In genomic region chr3:101551457-101552230, GRCm38 (mm10) we compare ENCODE assay signal across 8 mouse cellular contexts. TPM values are rescaled to one million over a fixed set of nuclear protein-coding genes. Genes with fewer than 3 reads are reported as not detected.
A peak's percentile ranks its signal among the peaks of the same experiment; 100 is the strongest.
DNase-seq lines count a peak whose midpoint lies in the region; ATAC-seq and TF ChIP-seq lines count a peak whose summit lies in the region.

No protein-coding gene starts in this region.

- 0 out of 2 replicates have a peak overlapping the region, but pooled peaks have one; percentile 27 for H3K27ac ChIP-seq in neural tube, embryonic 11.5 days (ENCODE audit: low read depth, low read length)
- 0 out of 2 replicates have a peak overlapping the region, but pooled peaks have one; percentile 23 for H3K27ac ChIP-seq in embryonic facial prominence, embryonic 12.5 days
- H3K27ac ChIP-seq in heart, embryonic 16.5 days (ENCODE audit: low read length), result peak overlapping the region; percentile 80
- peak overlapping the region; percentile 78 for H3K27ac ChIP-seq in layer of hippocampus, adult 2 months

- H3K27me3 ChIP-seq in neural tube, embryonic 11.5 days (ENCODE audit: control insufficient read depth, insufficient read depth, low read length), result no peaks in the 10 kb centered on the region
- no peaks in the 10 kb centered on the region for H3K27me3 ChIP-seq in embryonic facial prominence, embryonic 12.5 days
- no peaks in the 10 kb centered on the region for H3K27me3 ChIP-seq in heart, embryonic 16.5 days (ENCODE audit: control insufficient read depth, insufficient read depth, low read length)

- TF ChIP-seq CTCF in layer of hippocampus, adult 2 months (conservative IDR thresholded peaks at IDR 0.05), result no peak

- ATAC-seq in neural tube, embryonic 11.5 days (ENCODE audit: insufficient read depth, low FRiP score, low TSS enrichment), result no peak
- ATAC-seq in embryonic facial prominence, embryonic 12.5 days (ENCODE audit: insufficient number of reproducible peaks, insufficient read depth, low FRiP score, low TSS enrichment), result peak; percentile 72
- ATAC-seq in heart, embryonic 16.5 days (replicated peaks; ENCODE audit: extremely low read depth, insufficient read depth, low FRiP score), result peak; percentile 68

- no peaks in the 10 kb centered on the region for H3K9me3 ChIP-seq in neural tube, embryonic 11.5 days (ENCODE audit: control insufficient read depth, low read length)
- no peaks in the 10 kb centered on the region for H3K9me3 ChIP-seq in embryonic facial prominence, embryonic 12.5 days
- H3K9me3 ChIP-seq in heart, embryonic 16.5 days (replicated peaks; ENCODE audit: control insufficient read depth, low read length), result no peaks in the 10 kb centered on the region

- DNase-seq in neural tube, embryonic 11.5 days (ENCODE audit: low spot score), result no peak
- no peak for DNase-seq in neural tube, embryonic 10.5 days (ENCODE audit: extremely low spot score, low spot score)
- peak in 1 of 2 experiments; percentile 69 for DNase-seq in layer of hippocampus, adult 2 months (ENCODE audit: low spot score in 2 of 2)
- peak; percentile 65 for DNase-seq in lung, postnatal 10 days
- peak; percentile 72 to 89 for DNase-seq in spleen, postnatal 10 days (ENCODE audit: low spot score in 2 of 2)
- DNase-seq in T-cell, adult 2 months (ENCODE audit: low spot score), result no peak

- H3K4me2 ChIP-seq in neural tube, embryonic 11.5 days (ENCODE audit: low read depth), result no peak overlapping the region
- H3K4me2 ChIP-seq in embryonic facial prominence, embryonic 12.5 days (replicated peaks), result peak overlapping the region; percentile 18; the same call in 1 of the 2 replicates
- H3K4me2 ChIP-seq in heart, embryonic 16.5 days (ENCODE audit: low read depth, low read length), result peak overlapping the region; percentile 50

- no peaks in the 10 kb centered on the region for H3K36me3 ChIP-seq in neural tube, embryonic 11.5 days (ENCODE audit: control insufficient read depth, insufficient read depth, low read length)
- no peaks in the 10 kb centered on the region for H3K36me3 ChIP-seq in embryonic facial prominence, embryonic 12.5 days
- no peaks in the 10 kb centered on the region for H3K36me3 ChIP-seq in heart, embryonic 16.5 days (ENCODE audit: control insufficient read depth, insufficient read depth)

- H3K4me1 ChIP-seq in neural tube, embryonic 11.5 days (ENCODE audit: control insufficient read depth, insufficient read depth, low read length), result 0 out of 2 replicates have a peak, but pooled peaks cover 2% of the 10 kb centered on the region
- H3K4me1 ChIP-seq in embryonic facial prominence, embryonic 12.5 days, result peaks cover 16% of the 10 kb centered on the region
- H3K4me1 ChIP-seq in heart, embryonic 16.5 days (ENCODE audit: control insufficient read depth, insufficient read depth, low read length), result peaks cover 25% of the 10 kb centered on the region

- no peak overlapping the region for H3K4me3 ChIP-seq in neural tube, embryonic 11.5 days (ENCODE audit: low read depth, low read length)
- H3K4me3 ChIP-seq in embryonic facial prominence, embryonic 12.5 days, result no peak overlapping the region
- H3K4me3 ChIP-seq in heart, embryonic 16.5 days (ENCODE audit: low read length), result 0 out of 2 replicates have a peak overlapping the region, but pooled peaks have one; percentile 10
- H3K4me3 ChIP-seq in layer of hippocampus, adult 2 months, result no peak overlapping the region

- WGBS in neural tube, embryonic 11.5 days, result 68% methylated on average over 25 of the region's 26 CpGs
- 33% methylated on average over 26 of the region's 26 CpGs for WGBS in embryonic facial prominence, embryonic 12.5 days
- 28% methylated on average over 26 of the region's 26 CpGs for WGBS in heart, embryonic 16.5 days

- no peak overlapping the region for H3K9ac ChIP-seq in neural tube, embryonic 11.5 days (ENCODE audit: low read length)
- peak overlapping the region; percentile 3; the same call in 1 of the 2 replicates for H3K9ac ChIP-seq in embryonic facial prominence, embryonic 12.5 days
- H3K9ac ChIP-seq in heart, embryonic 16.5 days (ENCODE audit: low read length), result peak overlapping the region; percentile 55

RNA-seq across cellular contexts. Expression of gene Atp1a1, which starts 52.8 kb away (rescaled TPM):
- 115 TPM in 2 replicates for polyA plus RNA-seq in neural tube, embryonic 11.5 days (2014; fragmentation: Nextera tagmentation; extraction: Ambion mirVana)
- 59.8 and 66.4 TPM in 2 replicates for polyA plus RNA-seq in embryonic facial prominence, embryonic 12.5 days (2016; fragmentation: Nextera tagmentation; extraction: Ambion mirVana)
- polyA plus RNA-seq in heart, embryonic 16.5 days (2015; fragmentation: Nextera tagmentation; extraction: Ambion mirVana), result 328 and 335 TPM in 2 replicates
- 100 to 1,000 TPM; 476 to 506 TPM for total RNA-seq in layer of hippocampus, adult 2 months (2021)

Comparison
In these comparisons a context has a peak if more than half of its experiments do, and no peak if none do; other contexts are left out.
1. DNase-seq: peak in lung, postnatal 10 days (single experiment) and spleen, postnatal 10 days (2 of 2); none in neural tube, embryonic 11.5 days (single experiment), neural tube, embryonic 10.5 days (single experiment) and T-cell, adult 2 months (single experiment).
2. H3K27ac ChIP-seq: peak in every context shown above with its lines; median percentile 80 in heart, embryonic 16.5 days; 78 in layer of hippocampus, adult 2 months; 27 in neural tube, embryonic 11.5 days; 23 in embryonic facial prominence, embryonic 12.5 days.